Mouse (Mus musculus) T-helper 2 cell (primary cell): Measurements from ENCODE around the gene Tbc1d16.

Source experiments
- in situ Hi-C: fragments of 300-600 bp; cut with MboI, MseI; formaldehyde crosslinking; loops from one replicate; pipeline ENCODE4 v1.15.1; 2025; ENCODE audit warnings: high pct_unique_total_duplicates

Tbc1d16 gene

DNA sequence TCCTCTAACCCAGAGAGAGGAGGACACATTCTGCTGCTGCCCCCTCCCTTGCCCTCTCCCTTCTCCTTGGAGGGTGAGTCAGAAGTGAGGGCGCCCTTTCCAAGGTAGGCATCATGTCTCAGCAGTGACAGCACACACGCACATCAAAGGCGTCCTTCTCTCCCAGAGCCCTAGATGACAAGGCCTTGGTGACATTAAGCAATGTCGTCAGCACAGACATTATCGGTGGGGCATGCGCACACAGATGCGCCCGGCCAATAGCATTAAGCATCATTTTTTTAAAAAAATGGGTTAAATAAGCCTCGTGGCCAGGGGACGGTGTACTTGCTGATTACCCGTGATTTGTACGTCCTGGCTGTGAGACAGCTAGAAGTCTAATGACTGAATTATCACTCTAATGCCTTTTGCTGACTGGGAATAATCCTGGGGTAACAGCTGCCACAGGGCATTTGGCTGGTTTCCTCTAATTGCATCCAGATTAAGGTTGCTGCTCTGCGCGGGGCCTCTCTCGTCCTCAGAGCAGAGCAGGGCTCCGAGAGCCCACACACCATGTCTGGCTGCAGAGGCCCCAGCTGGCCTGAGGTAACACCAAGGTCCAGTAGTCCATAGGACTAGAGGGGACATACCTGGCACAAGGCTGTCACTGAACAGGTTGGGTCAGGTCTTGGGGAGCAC is 83.4 kb downstream of the Tbc1d16 start:
- in situ Hi-C loops, result no loop called here

DNA sequence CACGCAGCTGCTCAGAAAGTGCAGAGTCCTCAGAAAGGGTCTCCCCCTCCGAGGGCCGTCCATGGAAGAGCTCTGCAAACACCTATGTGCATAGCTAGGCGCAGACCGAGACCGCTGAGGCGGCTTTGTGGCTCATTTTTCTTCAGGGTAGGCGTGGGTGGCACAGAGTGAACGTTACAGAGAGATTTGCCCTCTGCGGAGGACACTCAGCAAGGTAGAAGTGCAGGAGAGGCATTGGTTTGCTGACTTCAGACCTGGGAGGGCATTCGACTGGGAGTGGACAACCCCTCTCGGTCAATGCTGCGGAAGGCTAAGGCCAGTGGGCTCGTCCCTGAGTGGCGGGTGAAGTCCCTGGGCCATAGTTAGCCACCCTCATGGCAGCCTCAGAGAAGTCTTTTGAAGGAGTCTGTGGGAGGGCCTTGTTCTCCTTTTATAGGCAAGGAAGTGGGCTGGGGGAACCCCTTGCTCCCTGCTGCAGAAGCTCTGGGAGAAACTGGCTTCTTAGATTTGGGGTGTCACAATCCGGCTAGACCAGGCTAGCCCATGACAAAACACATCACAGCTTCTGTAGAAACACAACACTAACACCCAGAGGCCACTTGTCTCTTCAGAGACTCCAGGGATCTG is 84.8 kb downstream of the Tbc1d16 start:
- in situ Hi-C loops, result no loop called here

DNA sequence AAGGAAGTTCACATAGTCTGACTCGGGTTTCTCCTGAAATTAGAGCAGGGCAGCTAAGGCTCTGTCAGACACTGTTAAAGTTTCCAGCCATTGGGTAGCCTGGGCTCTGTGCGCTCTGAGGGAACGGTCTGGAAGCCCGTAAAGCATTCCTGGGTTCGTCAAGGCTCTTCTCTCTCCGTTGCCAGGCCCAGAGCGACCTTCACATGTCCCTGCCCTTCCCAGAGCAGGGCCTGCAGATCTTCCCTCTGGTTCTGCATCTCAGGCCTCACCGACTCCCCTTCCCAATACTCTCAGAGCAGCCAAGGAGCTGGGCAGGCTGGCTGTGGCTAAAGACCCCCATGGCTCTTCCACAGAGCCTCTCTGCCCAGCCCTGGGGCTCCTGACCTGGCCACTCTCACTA is 85.7 kb downstream of the Tbc1d16 start:
- in situ Hi-C loops, result no loop called here

DNA sequence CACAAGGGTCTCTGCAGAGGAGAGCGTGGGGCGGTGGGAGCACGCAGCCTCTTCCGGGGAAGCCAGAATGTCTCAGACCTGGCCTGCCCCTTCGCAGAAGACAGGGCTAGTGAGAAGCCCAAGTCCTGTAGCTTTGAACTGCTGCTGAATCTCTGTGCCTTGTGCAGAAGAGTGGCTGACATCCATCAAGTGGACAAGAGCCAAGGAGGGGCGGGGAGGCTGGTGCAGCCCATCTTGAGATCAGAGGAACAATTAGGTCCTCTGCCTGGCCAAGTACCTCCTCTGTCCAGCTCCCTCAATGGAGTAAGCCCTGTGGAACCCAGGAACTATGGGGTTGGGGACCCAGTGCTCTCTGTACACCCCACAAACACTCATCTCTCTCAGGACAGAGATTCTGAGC is 89.3 kb downstream of the Tbc1d16 start:
- in situ Hi-C loops, result no loop called here

DNA sequence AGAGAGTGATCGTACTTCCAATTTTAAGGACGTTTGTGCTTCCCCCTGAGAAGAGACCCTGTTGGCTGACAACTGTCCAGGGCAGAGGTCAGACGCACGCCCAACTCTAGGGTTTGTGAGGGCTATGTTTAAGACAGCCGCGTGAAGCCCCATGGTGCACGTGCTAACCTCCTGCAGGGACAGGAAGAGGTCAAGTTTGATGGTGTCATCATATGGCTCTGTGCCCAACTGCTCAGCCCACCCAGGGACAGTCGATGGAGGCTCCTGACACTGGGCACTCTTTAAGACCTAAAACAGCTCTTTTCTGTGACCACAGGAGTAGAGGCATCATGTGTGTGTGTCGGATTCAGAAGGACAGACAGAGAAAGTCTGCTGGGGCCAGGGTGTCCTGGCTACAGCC is 90.1 kb downstream of the Tbc1d16 start:
- in situ Hi-C loops, result no loop called here

DNA sequence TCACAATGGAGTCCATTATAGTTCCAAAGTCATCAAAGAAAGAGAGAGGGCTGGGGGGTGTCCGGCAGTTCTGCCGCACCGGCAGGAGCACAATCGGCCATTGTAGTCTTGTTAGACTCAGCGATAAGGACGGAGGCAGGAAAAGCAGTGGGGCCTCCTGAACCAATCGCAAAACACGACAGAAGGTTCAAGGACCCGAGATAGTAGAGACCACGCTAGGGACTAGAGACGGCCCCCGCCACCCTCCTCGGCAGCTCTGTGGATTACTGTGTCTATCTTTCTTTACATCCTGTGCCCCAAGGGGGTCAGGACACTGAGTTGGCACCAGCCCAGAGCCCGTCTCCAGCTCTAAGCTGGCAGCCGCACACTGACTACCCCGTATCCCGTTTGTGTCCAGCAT is 93.7 kb downstream of the Tbc1d16 start:
- in situ Hi-C loops, result no loop called here

DNA sequence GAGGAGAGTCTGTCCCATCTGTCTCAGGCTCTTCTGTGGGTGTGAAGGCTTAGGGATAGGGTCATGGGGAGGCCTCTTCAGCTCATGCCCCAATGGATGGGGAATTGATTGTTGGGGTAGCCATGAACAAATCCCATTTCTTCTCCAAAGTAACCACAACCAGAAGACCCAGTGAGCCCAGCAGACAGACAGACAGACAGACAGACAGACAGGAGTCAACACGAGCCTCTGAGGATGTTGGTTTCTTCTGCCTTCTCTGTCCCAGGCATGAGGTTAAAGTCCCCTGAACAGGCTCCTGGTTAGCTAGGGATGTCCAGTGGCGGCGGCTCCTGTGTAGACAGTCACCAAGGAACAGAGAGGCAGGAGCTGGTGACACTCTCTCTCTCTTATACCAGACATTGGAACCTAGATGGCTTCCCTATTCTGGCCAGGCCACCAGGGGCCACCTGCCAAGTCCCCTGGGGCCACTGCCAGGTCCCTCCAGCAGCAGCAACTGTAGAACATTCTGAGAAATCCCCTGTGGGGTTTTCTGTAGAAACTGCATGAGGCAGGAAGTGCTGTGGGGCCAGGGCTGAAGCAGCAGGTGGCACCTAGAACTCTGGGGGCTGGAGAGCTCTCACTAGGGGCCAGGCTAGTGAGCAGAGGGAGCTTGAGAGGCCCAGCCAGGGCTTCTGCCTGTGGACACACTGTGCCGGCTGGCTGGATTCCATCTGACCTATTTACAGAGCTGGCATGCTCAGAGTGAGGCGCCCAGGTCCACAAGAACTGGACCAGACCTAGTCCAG is 94.7 kb downstream of the Tbc1d16 start:
- in situ Hi-C loops, result no loop called here

DNA sequence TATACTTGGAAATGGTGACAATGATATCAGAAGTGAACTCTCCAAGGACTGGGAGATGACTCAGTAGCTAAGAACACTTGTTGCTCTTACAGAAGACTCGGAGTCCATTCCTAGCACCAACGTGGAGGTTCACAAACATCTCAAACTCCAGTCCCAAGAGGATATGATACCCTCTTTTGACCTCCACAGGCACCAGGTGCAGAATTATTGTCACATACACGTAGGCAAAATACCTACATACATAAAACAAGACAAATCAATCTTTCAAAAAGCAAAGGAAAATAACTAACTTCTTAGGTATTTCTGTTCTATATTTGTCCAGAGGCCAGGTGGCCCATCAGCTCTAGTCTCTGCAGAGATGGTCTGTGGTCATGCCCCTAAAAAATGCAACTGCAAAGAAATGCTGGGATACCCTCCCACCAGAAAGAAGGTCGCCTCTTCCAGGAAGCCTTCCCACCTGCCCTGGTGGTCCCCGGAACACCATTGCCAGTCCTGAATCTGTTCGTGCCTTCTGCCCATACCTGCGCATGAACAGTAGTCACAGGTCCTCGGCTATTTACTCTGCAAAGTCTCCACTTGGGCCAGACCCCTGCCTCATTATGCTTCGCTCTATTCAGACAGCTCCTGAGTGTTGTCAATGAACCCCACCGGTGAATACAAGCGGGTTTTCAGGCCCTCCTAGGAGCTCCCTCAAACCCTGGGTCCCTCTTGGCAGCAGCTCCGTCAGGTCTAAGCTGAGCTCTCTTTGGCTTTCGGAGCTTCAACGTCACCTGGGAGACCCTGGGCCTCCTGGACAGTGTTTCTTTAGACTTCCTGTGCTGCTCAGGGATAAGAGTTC is 95.9 kb downstream of the Tbc1d16 start:
- in situ Hi-C loops, result no loop called here

DNA sequence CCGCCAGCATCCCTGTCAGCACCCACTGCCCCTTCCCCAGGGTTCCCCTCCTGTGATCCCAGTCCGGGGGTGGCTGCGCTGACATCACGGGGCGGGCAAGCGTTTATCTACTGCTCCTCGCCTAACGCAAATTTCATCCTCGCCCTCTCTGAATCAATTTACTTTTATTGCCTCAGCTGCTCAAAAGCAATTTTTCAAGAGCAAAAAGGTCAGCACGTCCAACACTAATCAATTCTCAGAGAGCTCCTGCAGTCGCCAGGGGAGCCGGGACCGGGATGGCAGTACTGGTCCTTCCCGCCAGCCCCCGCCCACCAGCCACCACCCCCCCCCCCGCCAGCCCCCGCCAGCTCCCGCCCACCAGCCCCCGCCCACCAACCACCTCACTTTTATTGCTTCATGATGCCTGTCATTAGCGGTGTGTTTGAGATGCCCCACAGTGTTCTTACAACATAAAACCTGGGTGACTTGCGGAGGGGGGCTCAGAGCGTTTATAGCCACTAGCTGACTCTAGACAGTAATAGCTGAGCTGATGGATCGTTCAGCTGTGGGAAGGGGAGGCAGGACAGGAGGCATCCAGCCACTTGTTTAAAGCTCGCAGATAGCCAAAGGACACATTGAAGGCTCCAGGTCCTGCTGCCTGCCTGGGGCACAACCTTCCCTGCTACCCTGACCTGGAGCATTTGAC is 98.1 kb downstream of the Tbc1d16 start:
- in situ Hi-C loops, result no loop called here

DNA sequence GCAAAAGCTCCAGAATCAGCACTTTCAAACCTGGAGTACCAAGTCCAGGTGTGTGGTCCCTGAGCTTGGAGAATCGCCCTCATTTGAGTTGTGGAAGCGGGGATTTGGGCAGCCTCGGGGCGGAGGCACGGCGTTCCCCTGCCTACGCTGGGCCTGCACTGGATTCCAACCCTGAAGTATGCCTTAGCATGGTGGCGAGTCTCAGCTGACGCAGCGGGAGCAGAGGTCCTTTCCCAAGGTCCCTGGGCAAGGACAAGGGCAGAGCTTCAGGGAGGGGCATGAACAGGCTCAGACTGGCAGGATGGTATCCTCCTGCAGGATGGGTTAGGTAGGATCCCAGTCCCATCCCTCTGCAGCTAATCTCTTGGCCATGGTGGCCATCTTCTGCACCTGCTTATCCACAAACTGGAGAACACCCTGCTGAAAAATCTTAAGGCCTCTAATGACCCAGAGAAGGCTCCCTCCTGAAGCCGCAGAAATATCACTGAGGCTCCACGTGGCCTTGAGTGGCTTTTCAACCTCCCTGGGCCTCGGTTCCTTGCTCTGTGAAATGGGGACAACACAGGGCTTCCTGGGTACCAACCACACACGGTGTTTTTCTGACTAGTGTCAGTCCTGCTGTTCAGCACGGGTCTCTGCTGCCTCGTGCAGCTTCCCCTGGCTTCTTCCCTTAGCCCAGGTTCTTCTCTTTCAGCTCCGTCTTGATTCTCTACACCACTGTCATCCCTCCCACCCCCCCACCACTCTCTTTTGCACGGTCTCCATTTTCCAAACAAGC is 98.8 kb downstream of the Tbc1d16 start:
- in situ Hi-C loops, result loop anchor here (5.0 kb wide), 2 partner anchors 37 to 78 kb away; no protein-coding TSS in a partner anchor

DNA sequence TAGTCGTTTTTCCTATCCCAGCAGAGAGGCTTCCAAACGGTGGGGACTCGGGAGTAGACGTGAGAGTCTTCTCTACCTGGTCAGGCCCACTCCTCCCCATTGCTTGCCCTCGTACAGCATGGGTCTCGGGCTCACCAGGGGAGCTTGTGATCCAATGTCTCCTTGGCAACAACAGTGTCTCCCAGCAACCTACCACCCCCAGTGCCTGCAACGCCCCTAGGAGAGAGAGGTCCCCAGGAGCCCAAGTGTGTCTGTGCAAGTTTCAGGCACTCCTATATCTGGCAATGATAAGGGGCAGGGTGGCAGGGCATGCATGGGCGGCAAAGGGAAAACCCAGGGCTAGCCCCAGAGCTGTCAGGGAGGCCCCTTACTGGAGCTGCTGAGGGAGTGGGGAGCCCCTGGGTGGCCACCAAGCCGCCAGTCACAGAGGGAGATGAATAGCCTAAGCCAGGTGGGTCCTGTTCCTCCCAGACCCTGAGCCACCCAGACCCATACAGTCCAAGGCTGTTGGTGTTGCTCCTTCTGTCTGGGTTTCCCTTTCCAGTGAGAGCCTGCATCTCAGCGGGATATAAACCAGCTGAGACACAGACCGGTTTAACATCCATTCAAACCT is 99.5 kb downstream of the Tbc1d16 start:
- in situ Hi-C loops, result loop anchor here (5.0 kb wide), 2 partner anchors 36 to 79 kb away; no protein-coding TSS in a partner anchor

DNA sequence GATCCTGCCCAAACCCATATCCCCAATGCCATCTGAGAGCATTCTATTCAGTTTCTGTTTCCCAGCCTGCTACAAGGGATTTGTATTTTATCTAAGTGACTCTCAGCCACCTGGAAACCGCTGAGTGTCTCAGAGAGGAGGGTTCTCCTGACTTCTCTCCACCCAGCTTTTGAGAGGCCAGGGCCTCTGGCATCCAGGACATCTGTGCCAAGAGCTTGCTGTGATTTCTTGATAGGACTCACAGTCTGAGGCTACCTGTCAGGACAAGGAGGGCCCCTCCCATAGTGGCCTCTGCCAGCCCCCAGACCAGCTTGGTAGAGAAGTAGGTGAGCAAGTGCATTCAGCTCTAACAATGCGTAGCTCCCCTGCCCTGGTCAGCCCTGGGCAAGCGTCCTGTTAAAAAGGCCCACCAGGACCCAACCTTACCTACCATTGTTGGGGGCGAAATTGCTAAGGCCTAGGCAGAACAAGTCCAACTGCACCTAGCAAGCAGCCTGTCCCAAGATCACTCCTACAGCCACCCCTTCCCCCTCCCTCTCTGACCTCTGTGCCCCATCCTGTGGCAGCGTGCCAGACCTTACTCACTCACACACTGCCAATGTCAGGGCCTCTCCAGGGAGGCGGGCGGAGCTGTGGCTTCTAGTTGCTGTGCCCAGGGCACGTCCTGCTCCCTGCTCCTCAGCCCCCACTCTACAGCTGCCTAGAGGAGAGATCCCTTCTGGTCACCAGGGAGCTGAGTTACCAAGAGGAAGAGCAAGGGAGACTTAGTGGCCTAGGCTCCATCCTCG is 100.4 kb downstream of the Tbc1d16 start:
- in situ Hi-C loops, result loop anchor here (5.0 kb wide), 2 partner anchors 36 to 79 kb away; no protein-coding TSS in a partner anchor

DNA sequence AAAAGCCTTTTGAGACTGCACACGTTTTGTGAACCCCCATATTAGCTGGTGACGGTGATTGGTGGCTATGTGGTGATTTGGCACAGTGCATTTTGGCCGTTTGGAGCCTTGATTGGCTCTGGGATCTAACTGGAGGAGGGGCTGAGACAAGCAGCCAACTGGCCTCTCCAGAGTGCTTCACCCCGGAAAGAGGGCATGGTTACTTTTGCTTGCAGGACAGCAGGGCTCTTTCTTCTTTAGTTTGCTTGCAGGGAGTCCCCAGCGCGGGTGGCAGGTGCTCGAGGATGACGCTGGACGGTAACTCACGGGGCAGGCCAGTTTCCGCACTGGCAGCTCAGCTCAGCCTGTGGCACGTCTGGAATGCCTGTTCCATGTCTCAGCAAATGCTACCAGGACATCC is 101.2 kb downstream of the Tbc1d16 start:
- in situ Hi-C loops, result loop anchor here (5.0 kb wide), 2 partner anchors 35 to 80 kb away; no protein-coding TSS in a partner anchor

DNA sequence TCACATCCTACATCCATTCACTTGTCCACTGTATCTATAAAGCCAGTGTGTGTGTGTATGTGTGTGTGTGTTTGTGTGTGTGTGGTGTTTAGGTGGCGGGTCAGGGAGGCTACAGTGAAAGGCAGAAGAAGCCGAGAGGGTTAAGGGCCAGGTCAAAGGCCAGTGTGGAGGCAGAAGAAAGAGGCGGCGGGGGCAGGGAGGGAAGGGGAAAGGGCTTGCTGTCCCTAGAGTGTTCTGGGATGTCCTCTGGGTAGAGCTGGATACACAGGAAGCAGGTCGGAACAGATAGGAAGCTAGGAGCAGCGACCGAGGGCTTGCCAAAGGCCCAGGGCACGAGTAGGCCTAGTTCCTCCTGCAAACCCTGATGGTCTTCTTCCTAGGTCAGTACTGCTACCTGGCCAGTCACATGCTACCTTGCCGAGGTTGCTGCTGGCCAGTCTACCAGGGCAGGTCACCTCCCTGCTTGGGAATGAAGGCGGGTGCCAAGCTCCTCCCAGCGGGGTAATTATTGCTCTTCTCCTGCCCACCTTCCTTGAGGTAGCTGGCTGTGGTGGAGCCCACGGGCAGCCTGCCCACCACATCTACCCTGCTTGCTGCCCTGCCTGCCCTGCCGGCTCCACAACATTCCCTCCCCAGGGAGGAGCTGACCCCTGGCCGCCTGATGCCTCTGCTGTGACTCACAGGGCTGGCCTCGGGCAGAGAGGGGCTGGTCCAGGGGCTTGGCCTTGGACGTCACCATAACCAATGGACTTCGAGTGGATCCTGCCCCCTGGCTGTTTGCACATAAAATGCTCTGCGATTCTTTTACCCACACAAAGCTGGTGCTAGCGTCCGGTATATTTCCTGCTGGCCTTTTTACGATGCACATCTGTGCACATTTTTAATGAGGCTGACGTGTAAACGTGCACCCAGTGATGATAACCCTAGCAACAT is 102.1 kb downstream of the Tbc1d16 start:
- in situ Hi-C loops, result loop anchor here (5.0 kb wide), 2 partner anchors 34 to 81 kb away; no protein-coding TSS in a partner anchor

DNA sequence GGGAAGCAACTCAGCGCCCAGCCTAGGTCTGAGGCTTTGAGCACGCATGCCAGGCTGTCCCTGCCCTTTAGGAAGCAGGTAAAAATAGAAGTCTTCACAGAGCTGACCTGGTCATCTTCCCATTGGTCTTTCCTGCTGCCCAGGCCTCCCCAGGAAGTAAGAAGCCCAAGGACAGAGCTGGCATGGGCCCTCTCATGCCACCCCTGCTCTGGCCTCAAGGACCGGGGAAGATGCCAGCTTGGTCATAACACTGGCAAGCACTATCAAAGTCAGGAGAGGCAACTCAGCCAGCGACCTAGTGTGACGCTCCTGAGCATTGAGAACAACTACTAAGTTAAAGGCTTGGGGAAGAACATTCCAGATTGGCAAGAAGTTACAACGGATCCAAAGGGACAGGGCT is 103.8 kb downstream of the Tbc1d16 start:
- in situ Hi-C loops, result no loop called here

DNA sequence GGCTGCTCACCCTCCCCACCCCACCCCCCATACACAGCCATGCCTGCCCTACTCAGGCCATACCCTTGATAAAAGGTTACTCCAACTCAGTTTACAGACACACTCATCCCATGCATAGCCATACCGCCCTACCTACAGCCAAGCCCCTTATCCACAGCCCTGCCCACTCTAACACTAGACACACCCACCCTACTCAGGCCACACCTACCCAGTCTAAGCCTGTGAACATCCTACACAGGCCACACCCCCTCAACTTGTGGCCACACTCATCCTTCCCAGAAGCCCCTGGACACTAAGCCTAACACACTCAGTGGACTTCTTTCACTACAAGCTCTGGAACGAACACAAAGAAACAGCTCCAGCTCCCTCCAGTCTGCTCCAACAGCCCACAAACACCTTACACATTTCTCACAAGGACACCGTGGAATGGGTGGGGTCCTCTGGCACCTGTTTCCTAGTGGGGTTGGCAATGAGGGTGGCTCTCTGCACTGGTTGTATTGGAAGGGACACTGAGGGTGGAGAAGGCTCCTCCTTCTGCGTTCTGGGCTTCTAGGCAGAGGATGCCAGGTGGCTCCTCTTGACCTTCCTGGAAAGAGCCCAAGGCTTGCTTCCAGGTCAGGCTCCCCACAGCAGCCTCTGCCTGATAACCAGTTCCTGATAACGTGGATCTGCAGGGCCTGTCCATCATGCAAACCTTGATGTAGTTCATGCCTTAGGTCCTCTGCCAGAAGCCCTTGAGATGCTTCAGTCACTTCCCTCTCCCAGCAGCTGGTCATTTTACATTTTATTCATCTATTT is 104.6 kb downstream of the Tbc1d16 start:
- in situ Hi-C loops, result no loop called here

DNA sequence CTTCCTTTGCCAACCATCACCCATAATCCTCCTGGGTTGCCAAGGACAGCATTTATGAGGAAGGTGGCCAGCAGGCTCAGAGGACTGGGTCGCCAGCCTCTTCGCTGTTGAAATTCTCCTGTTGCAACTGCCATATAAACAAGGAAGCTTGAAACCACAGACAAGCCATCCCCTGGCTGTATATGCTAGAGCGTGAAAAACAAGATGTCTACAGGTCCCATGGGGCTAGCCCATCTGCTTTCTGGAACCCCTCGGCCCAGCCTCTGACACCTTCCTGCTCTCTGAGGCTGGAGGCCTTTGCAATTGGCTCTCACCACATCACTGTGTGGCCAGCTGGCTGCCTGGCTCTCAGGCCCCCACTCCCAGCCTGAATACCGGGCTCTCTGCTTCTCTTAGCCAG is 105.9 kb downstream of the Tbc1d16 start:
- in situ Hi-C loops, result no loop called here
